Mouse (Mus musculus): Measurements from ENCODE around the gene Minar1. TPM values are rescaled to one million over a fixed set of nuclear protein-coding genes. Genes with fewer than 3 reads are reported as not detected.

Gene Minar1
- total and polyA plus RNA-seq, 2 experiments = not detected

- no peak overlapping the region for H3K4me3 ChIP-seq (ENCODE audit: insufficient read depth, low read depth, low read length)
- H3K27ac ChIP-seq (replicated peaks; ENCODE audit: insufficient read depth, low read depth, low read length) = no peak overlapping the region
- no peak for DNase-seq (ENCODE audit: extremely low read depth, low read depth, low spot score)
- H3K4me1 ChIP-seq (ENCODE audit: control insufficient read depth, insufficient read depth, low read length) = no peaks in the 10 kb centered on the region
- no peaks in the 10 kb centered on the region for H3K27me3 ChIP-seq (ENCODE audit: control insufficient read depth, insufficient read depth, low read length)
- H3K36me3 ChIP-seq (ENCODE audit: control insufficient read depth, insufficient read depth, low read length) = no peaks in the 10 kb centered on the region
- TF ChIP-seq POLR2A (IDR thresholded peaks at IDR 0.05; ENCODE audit: extremely low read depth, insufficient read depth, low read length) (no peak), CTCF (IDR thresholded peaks at IDR 0.05; ENCODE audit: low read depth, low read length) (no peak)
- no peak overlapping the region for H3K9ac ChIP-seq (ENCODE audit: low read depth, low read length)
- no peaks in the 10 kb centered on the region for H3K79me2 ChIP-seq (ENCODE audit: control insufficient read depth, insufficient read depth, low read length)
- 83% methylated on average over 5 of the region's 5 CpGs for WGBS
Measured at GRCm38 (mm10) chr9:89578422-89578821, 44.5 kb downstream of the Minar1 start.

GRCm38 (mm10) chr9:89552663-89553062, 70.3 kb downstream of the Minar1 start:
- Histone ChIP-seq H3K79me2 (ENCODE audit: control insufficient read depth, insufficient read depth, low read length) (no peaks in the 10 kb centered on the region), H3K27me3 (ENCODE audit: control insufficient read depth, insufficient read depth, low read length) (no peaks in the 10 kb centered on the region), H3K4me3 (ENCODE audit: insufficient read depth, low read depth, low read length) (no peak overlapping the region), H3K36me3 (ENCODE audit: control insufficient read depth, insufficient read depth, low read length) (no peaks in the 10 kb centered on the region), H3K9ac (ENCODE audit: low read depth, low read length) (no peak overlapping the region), H3K27ac (replicated peaks; ENCODE audit: insufficient read depth, low read depth, low read length) (no peak overlapping the region), H3K4me1 (ENCODE audit: control insufficient read depth, insufficient read depth, low read length) (no peaks in the 10 kb centered on the region)
- WGBS = 83% methylated on average over 2 of the region's 2 CpGs
- no peak for TF ChIP-seq CTCF (IDR thresholded peaks at IDR 0.05; ENCODE audit: low read depth, low read length)
- no peak for TF ChIP-seq POLR2A (IDR thresholded peaks at IDR 0.05; ENCODE audit: extremely low read depth, insufficient read depth, low read length)
- no peak for DNase-seq (ENCODE audit: extremely low read depth, low read depth, low spot score)

Other genes starting within 250 kb of the Minar1 start
- gene Tmed3, start 81.9 kb upstream of the Minar1 start, total RNA-seq (2014; rRNA removed) = 24.3 and 26.6 TPM in 2 replicates
- 29.7 and 42.0 TPM in 2 replicates for gene Tmed3, start 81.9 kb upstream of the Minar1 start, polyA plus RNA-seq (2012; rRNA removed)
- gene Ankrd34c, start 115.3 kb upstream of the Minar1 start, total RNA-seq (2014; rRNA removed) = not detected in 2 replicates
- gene Ankrd34c, start 115.3 kb upstream of the Minar1 start, polyA plus RNA-seq (2012; rRNA removed) = not detected in 2 replicates